Mouse (Mus musculus): ENCODE results near the gene E330017A01Rik. TPM values are rescaled to one million over a fixed set of nuclear protein-coding genes. Genes with fewer than 3 reads are reported as not detected.

The E330017A01Rik gene
- polyA plus RNA-seq (2017; shearing (Covaris generic)) = not detected

DNA sequence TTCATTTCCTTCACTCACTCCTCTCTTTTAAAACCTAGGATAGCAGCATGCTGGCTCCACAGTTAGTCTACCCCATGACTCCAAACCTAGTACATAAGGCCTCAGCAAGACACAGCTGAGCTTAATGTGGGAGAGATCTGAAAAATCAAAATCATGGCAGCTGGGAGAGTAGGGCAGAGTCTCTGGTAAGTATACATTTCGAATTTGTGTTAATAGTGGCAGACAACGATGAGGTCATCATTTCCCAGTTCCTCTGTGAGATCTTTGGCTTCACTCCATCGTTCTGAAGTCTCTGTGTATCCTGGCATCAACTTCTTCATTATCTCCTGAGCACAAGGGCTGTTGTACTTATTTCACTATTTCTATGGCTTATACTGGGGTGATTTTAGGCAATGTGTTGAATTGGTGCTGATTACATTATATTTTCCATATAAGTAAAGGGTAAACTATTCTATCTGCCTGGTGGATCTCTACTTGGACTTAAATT lies at the start of gene E330017A01Rik:
E330017A01Rik (minus strand) TSS at position 51 of the 487 bp plus-strand sequence.

DNA sequence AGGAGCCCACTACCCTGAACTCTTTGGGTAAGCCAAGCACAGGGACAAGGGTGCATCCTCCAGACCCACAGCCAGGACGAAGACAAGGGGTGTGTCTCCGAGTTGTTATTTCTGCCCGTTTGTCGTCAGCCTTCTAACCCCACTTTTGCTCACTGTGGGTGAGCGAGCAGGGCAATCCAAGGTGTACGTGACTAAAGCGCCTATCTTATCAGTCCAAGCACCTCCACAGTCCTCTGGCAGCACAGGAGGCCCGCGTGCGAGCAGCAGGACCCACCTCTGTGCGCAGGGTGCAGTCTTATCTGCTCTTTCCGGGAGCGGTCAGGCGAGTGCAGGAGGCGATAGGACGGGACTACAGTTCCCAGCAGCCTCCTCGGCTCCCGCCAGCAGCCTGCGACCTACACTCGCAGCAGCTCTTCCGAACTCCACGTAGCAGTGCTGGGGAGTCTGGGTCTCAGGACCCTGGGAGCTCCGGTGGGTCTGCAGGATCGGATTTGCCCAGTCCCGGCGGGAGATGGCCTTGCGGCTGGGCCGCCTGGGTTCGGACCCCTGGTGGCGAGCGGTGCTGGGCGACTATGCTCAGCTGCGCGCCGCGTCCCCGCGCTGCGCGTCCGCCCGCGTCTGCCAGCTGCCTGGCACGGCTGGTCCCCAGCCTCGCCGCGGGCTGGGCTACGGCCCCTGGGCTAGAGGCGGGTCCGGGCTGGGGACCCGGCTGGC lies 31.5 kb upstream of the E330017A01Rik start, which contains the start of gene Cpox:
Cpox (plus strand) TSS at position 376 of the 714 bp plus-strand sequence.

DNA sequence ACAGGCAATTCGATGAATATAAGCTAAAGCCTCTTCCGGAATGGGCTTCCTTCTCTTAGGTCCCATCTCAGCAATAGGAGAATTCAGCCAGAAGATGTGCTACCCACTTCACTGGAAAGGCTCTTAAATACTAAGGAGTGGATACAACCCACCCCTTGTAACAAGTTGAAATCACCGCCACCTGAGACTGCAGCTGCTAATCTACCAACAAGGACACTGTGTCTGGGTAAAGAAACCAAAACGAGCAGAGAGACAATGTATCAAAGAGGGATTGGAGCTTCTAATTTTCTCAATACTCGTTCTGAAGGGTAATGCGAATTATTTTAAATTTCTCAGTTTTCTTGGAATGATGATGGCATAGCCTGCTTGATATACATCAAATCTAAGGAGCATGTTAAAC lies 21.7 kb downstream of the E330017A01Rik start, which contains the start of gene Gm813:
Gm813 (minus strand) TSS at position 101 of the 400 bp plus-strand sequence.

Other genes with a start within 250 kb of the E330017A01Rik start
- gene Dcbld2, start 230.3 kb downstream of the E330017A01Rik start, polyA plus RNA-seq (2017; shearing (Covaris generic)) = 0.39 TPM
- gene St3gal6, start 114.5 kb downstream of the E330017A01Rik start, polyA plus RNA-seq (2017; shearing (Covaris generic)) = 5.8 TPM
- gene Gm813, start 21.8 kb downstream of the E330017A01Rik start, polyA plus RNA-seq (2017; shearing (Covaris generic)) = not detected
- 55.2 TPM for gene Cpox, start 31.6 kb upstream of the E330017A01Rik start, polyA plus RNA-seq (2017; shearing (Covaris generic))
- 53.3 TPM for gene Gpr15, start 80.3 kb upstream of the E330017A01Rik start, polyA plus RNA-seq (2017; shearing (Covaris generic))
- 175 TPM for gene Cldnd1, start 89.2 kb upstream of the E330017A01Rik start, polyA plus RNA-seq (2017; shearing (Covaris generic))
- gene Olfr172, start 124.4 kb upstream of the E330017A01Rik start, polyA plus RNA-seq (2017; shearing (Covaris generic)) = not detected
- 2.0 TPM for gene Olfr173, start 161.5 kb upstream of the E330017A01Rik start, polyA plus RNA-seq (2017; shearing (Covaris generic))
- gene Olfr175-ps1, start 188.0 kb upstream of the E330017A01Rik start, polyA plus RNA-seq (2017; shearing (Covaris generic)) = 0.24 TPM
- not detected for gene Olfr177, start 236.0 kb upstream of the E330017A01Rik start, polyA plus RNA-seq (2017; shearing (Covaris generic))

Data from inflammation-experienced regulatory T-cells, adult 16 weeks (primary cell).